Mouse (Mus musculus): Measurements from ENCODE around the gene Lif. TPM values are rescaled to one million over a fixed set of nuclear protein-coding genes. Genes with fewer than 3 reads are reported as not detected.
A peak's percentile ranks its signal among the peaks of the same experiment; 100 is the strongest.

Lif gene
- polyA plus RNA-seq, 1 experiment from 2014 or later, result 0.30 TPM

DNA sequence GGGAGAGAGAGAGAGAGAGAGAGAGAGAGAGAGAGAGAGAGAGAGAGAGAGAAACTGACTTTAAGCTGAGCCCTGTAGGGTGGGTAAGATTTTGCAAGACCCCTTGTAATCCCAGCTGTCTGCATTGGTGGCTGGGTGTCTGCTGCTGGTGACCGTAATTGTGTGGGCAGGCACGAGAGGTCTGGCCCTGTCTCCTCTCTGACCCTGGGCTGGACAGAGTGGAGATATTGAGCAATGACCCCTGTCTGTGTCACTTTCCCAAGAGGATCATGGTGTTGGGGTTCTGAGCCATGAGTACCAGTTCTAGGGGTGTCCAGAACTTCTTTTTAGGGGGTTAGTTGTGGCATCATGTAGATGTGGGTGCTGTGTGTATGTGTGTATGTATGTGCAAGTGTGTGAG lies 33.1 kb upstream of the Lif start:
- no peak overlapping the region for H3K4me2 ChIP-seq (replicated peaks; ENCODE audit: low read depth, low read length)
- H3K4me1 ChIP-seq (ENCODE audit: control insufficient read depth, insufficient read depth, low read length), result peaks cover 2% of the 10 kb centered on the region; the same call in 1 of the 2 replicates
- no peaks in the 10 kb centered on the region for H3K27me3 ChIP-seq (ENCODE audit: control insufficient read depth, insufficient read depth, low read length)
- no peak for ATAC-seq (ENCODE audit: insufficient number of reproducible peaks, insufficient read depth, low FRiP score, low read depth)
- WGBS, result 55% methylated on average over 2 of the region's 2 CpGs
- H3K9ac ChIP-seq (replicated peaks; ENCODE audit: low read depth, low read length), result no peak overlapping the region
- H3K36me3 ChIP-seq (ENCODE audit: control insufficient read depth, insufficient read depth, low read length), result no peaks in the 10 kb centered on the region
- H3K4me3 ChIP-seq (ENCODE audit: low read depth, low read length), result no peak overlapping the region
- H3K9me3 ChIP-seq (ENCODE audit: control insufficient read depth, low read depth, low read length), result no peaks in the 10 kb centered on the region
- no peak overlapping the region for H3K27ac ChIP-seq (ENCODE audit: low read length)

DNA sequence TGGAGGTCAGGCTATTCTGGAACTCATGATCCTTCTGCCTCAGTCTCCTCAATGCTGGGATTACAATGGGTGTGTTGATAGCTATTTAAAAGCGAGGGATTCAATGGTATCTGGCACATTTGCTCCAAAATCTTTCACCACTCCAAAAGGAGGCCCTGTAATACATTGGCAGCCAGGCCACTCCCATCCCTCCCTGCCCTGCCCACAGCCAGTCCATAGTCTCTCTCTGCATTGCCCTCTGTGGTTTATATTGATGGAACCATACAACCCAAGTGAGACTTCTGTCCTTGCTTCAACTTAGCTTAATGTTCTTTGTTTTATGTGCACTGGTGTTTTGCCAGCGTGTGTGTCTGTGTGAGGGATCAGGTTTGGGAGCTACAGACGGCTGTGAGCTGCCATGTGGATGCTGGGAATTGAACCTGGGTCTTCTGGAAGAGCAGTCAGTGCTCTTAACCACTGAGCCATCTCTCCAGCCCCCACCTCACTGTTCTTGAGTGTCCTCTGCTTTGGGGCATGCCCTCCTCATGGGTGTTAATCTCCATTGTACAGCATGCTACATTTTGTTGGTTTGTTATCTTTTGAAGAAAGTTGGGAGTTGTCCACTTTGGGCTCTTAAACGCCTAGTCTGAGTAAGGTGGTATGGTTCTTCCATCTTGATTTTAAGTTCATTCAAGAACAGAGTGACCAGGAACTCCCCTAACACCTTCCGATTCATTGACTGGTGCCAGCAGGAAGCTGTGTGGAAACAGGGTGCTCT lies 30.6 kb upstream of the Lif start:
- Histone ChIP-seq H3K4me2 (replicated peaks; ENCODE audit: low read depth, low read length) (no peak overlapping the region), H3K9me3 (ENCODE audit: control insufficient read depth, low read depth, low read length) (no peaks in the 10 kb centered on the region), H3K4me3 (ENCODE audit: low read depth, low read length) (no peak overlapping the region), H3K4me1 (ENCODE audit: control insufficient read depth, insufficient read depth, low read length) (no peaks in the 10 kb centered on the region), H3K9ac (replicated peaks; ENCODE audit: low read depth, low read length) (no peak overlapping the region), H3K27me3 (ENCODE audit: control insufficient read depth, insufficient read depth, low read length) (no peaks in the 10 kb centered on the region), H3K27ac (ENCODE audit: low read length) (no peak overlapping the region), H3K36me3 (ENCODE audit: control insufficient read depth, insufficient read depth, low read length) (no peaks in the 10 kb centered on the region)
- ATAC-seq (ENCODE audit: insufficient number of reproducible peaks, insufficient read depth, low FRiP score, low read depth), result no peak
- 77% methylated on average over 5 of the region's 5 CpGs for WGBS

GRCm38 (mm10) chr11:4228463-4228862 lies 28.9 kb upstream of the Lif start:
- H3K4me3 ChIP-seq (ENCODE audit: low read depth, low read length), result no peak overlapping the region
- no peaks in the 10 kb centered on the region for H3K9me3 ChIP-seq (ENCODE audit: control insufficient read depth, low read depth, low read length)
- ATAC-seq (ENCODE audit: insufficient number of reproducible peaks, insufficient read depth, low FRiP score, low read depth), result no peak
- no peaks in the 10 kb centered on the region for H3K27me3 ChIP-seq (ENCODE audit: control insufficient read depth, insufficient read depth, low read length)
- H3K4me2 ChIP-seq (replicated peaks; ENCODE audit: low read depth, low read length), result no peak overlapping the region
- no peaks in the 10 kb centered on the region for H3K36me3 ChIP-seq (ENCODE audit: control insufficient read depth, insufficient read depth, low read length)
- no peaks in the 10 kb centered on the region for H3K4me1 ChIP-seq (ENCODE audit: control insufficient read depth, insufficient read depth, low read length)
- no peak overlapping the region for H3K27ac ChIP-seq (ENCODE audit: low read length)
- no peak overlapping the region for H3K9ac ChIP-seq (replicated peaks; ENCODE audit: low read depth, low read length)
- 50% methylated on average over 8 of the region's 8 CpGs for WGBS

- no peak for ATAC-seq (ENCODE audit: insufficient number of reproducible peaks, insufficient read depth, low FRiP score, low read depth)
- WGBS, result 67% methylated on average over 4 of the region's 4 CpGs
- H3K27ac ChIP-seq (ENCODE audit: low read length), result no peak overlapping the region
- H3K9ac ChIP-seq (replicated peaks; ENCODE audit: low read depth, low read length), result no peak overlapping the region
- H3K27me3 ChIP-seq (ENCODE audit: control insufficient read depth, insufficient read depth, low read length), result no peaks in the 10 kb centered on the region
- H3K4me3 ChIP-seq (ENCODE audit: low read depth, low read length), result no peak overlapping the region
- no peak overlapping the region for H3K4me2 ChIP-seq (replicated peaks; ENCODE audit: low read depth, low read length)
- no peaks in the 10 kb centered on the region for H3K36me3 ChIP-seq (ENCODE audit: control insufficient read depth, insufficient read depth, low read length)
- H3K4me1 ChIP-seq (ENCODE audit: control insufficient read depth, insufficient read depth, low read length), result no peaks in the 10 kb centered on the region
- H3K9me3 ChIP-seq (ENCODE audit: control insufficient read depth, low read depth, low read length), result no peaks in the 10 kb centered on the region
Observed at GRCm38 (mm10) chr11:4229841-4230240, 27.5 kb upstream of the Lif start.

- Histone ChIP-seq H3K4me3 (ENCODE audit: low read depth, low read length) (no peak overlapping the region), H3K36me3 (ENCODE audit: control insufficient read depth, insufficient read depth, low read length) (no peaks in the 10 kb centered on the region), H3K4me1 (ENCODE audit: control insufficient read depth, insufficient read depth, low read length) (no peaks in the 10 kb centered on the region), H3K9me3 (ENCODE audit: control insufficient read depth, low read depth, low read length) (no peaks in the 10 kb centered on the region), H3K9ac (replicated peaks; ENCODE audit: low read depth, low read length) (no peak overlapping the region), H3K27ac (ENCODE audit: low read length) (no peak overlapping the region), H3K27me3 (ENCODE audit: control insufficient read depth, insufficient read depth, low read length) (no peaks in the 10 kb centered on the region), H3K4me2 (replicated peaks; ENCODE audit: low read depth, low read length) (no peak overlapping the region)
- 93% methylated on average over 2 of the region's 2 CpGs for WGBS
- ATAC-seq (ENCODE audit: insufficient number of reproducible peaks, insufficient read depth, low FRiP score, low read depth), result no peak
Observed at GRCm38 (mm10) chr11:4231435-4231834, 25.9 kb upstream of the Lif start.

DNA sequence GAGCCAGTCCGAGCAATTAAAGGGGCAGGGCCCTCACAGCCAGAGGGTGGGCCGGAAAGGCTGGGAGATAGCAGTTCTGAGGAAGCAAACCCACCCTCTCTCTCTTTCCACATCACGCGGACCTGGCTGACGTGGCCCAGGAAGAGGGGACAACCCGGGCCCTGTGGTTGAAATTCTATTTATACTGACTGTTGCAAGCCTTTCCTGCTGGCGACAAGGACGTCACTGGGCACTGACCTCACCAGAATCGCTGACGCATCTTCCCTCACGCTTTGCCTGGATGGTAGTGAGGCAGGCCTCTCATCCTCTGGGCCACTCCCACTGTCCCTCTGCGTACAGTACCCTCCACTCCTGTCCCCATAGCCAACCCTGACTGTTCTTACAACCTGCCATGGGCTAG lies 24.7 kb upstream of the Lif start:
- WGBS, result 62% methylated on average over 12 of the region's 12 CpGs
- no peak overlapping the region for H3K9ac ChIP-seq (replicated peaks; ENCODE audit: low read depth, low read length)

GRCm38 (mm10) chr11:4235052-4235655 lies 22.2 kb upstream of the Lif start:
- no peaks in the 10 kb centered on the region for H3K27me3 ChIP-seq (ENCODE audit: control insufficient read depth, insufficient read depth, low read length)
- H3K4me1 ChIP-seq (ENCODE audit: control insufficient read depth, insufficient read depth, low read length), result no peaks in the 10 kb centered on the region
- no peaks in the 10 kb centered on the region for H3K36me3 ChIP-seq (ENCODE audit: control insufficient read depth, insufficient read depth, low read length)
- H3K9me3 ChIP-seq (ENCODE audit: control insufficient read depth, low read depth, low read length), result no peaks in the 10 kb centered on the region
- H3K4me2 ChIP-seq (replicated peaks; ENCODE audit: low read depth, low read length), result no peak overlapping the region
- H3K9ac ChIP-seq (replicated peaks; ENCODE audit: low read depth, low read length), result no peak overlapping the region
- H3K27ac ChIP-seq (ENCODE audit: low read length), result no peak overlapping the region
- no peak overlapping the region for H3K4me3 ChIP-seq (ENCODE audit: low read depth, low read length)
- WGBS, result 86% methylated on average over 6 of the region's 6 CpGs
- ATAC-seq (ENCODE audit: insufficient number of reproducible peaks, insufficient read depth, low FRiP score, low read depth), result 0 out of 2 replicates have a peak, but pooled peaks have one; percentile 37

More for the DNA sequence above, 24.7 kb upstream of the Lif start:
- ATAC-seq (ENCODE audit: insufficient number of reproducible peaks, insufficient read depth, low FRiP score, low read depth), result no peak
- Histone ChIP-seq H3K27me3 (ENCODE audit: control insufficient read depth, insufficient read depth, low read length) (no peaks in the 10 kb centered on the region), H3K36me3 (ENCODE audit: control insufficient read depth, insufficient read depth, low read length) (no peaks in the 10 kb centered on the region), H3K4me2 (replicated peaks; ENCODE audit: low read depth, low read length) (no peak overlapping the region), H3K4me1 (ENCODE audit: control insufficient read depth, insufficient read depth, low read length) (no peaks in the 10 kb centered on the region), H3K27ac (ENCODE audit: low read length) (no peak overlapping the region), H3K9me3 (ENCODE audit: control insufficient read depth, low read depth, low read length) (no peaks in the 10 kb centered on the region), H3K4me3 (ENCODE audit: low read depth, low read length) (no peak overlapping the region)

DNA sequence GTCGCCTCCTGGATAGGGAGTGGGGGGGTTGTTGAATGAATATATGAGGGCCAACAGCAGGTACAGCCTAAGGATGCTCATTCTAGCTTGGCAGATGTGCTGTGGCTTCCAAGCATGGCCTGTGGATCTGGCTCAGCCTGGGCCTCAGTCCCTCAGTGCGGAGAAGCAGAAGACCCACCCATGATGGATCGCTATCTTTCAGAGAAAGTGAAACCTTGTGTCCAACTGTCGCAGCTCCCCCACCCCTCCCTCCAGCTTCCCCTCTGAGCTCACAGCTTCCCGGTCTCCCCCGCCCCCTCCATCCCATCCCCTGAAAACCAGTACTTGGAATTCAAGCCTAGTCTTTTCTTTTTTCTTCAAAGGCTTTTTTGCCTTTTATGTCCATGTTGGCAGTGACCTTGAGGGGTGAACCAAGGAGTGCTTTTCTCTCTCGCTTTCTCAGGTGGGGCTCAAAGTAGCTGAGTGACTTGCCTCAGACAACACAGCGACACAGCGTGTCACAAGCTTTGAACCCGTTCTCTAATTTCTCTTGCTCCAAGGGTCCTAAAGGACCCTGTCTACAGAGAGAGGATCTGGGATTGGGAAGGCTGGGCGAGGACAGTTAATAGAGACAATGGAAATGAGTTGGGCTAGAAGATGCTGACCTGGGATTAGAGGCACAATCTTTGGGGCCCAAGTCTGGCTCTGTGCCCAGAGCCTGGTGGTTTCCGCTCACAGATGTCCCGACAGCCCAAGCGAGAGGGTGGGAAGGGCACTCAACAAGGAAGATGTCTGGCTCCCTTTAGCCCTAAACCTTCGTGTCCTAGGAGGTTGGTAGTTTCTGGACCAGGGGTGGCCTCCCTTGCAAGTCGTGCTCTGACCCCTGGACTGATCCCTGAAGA lies 21.5 kb upstream of the Lif start, which contains the start of gene Osm:
Osm (plus strand) TSS at position 756 of the 881 bp plus-strand sequence.
- Histone ChIP-seq H3K4me2 (replicated peaks; ENCODE audit: low read depth, low read length) (no peak within 1 kb of the TSS), H3K4me1 (ENCODE audit: control insufficient read depth, insufficient read depth, low read length) (no peaks in the 10 kb centered on the region), H3K27me3 (ENCODE audit: control insufficient read depth, insufficient read depth, low read length) (no peaks in the 10 kb centered on the region), H3K9ac (replicated peaks; ENCODE audit: low read depth, low read length) (no peak within 1 kb of the TSS), H3K27ac (ENCODE audit: low read length) (no peak within 1 kb of the TSS), H3K4me3 (ENCODE audit: low read depth, low read length) (no peak within 1 kb of the TSS), H3K9me3 (ENCODE audit: control insufficient read depth, low read depth, low read length) (no peaks in the 10 kb centered on the region), H3K36me3 (ENCODE audit: control insufficient read depth, insufficient read depth, low read length) (no peaks in the 10 kb centered on the region)
- no peak for ATAC-seq (ENCODE audit: insufficient number of reproducible peaks, insufficient read depth, low FRiP score, low read depth)
- 66% methylated on average over 16 of the region's 16 CpGs for WGBS
